Mouse (Mus musculus): ENCODE data around the gene Klf9.

DNA sequence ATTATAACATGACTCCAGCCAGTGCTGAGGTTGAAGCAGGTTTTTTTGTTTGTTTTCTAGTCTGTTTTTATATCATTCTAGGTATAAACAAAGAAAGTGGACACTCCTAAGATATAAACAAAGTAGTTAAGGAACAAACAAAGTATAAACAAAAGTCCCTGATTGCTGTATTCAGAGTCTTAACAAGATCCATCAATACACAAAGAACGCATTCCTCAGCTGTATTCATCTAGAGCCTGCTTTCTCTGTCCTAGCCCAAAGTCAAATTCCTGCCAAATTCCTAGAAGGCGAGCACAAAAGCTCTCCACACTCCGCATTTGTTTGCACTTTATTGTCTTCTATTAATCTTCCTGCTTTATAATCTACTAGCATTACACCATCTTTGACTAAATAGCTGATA lies 46.1 kb upstream of the Klf9 start:
- TF ChIP-seq CTCF (IDR thresholded peaks at IDR 0.05; ENCODE audit: insufficient read depth, low read length) (no peak), POLR2A (IDR thresholded peaks at IDR 0.05; ENCODE audit: borderline replicate concordance, extremely low read depth, low read depth, low read length) (no peak)

Measured in lung, adult 2 months (tissue).